Mouse (Mus musculus): ENCODE results near the gene Hpca.

Gene Hpca

GRCm38 (mm10) chr4:129121569-129122086 is at the start of gene Hpca:
Hpca (minus strand) TSS chr4:129122036.
- no peak for DNase-seq (ENCODE audit: low spot score in 2 of 2)

- no peak for DNase-seq (ENCODE audit: low spot score in 2 of 2)
Observed at GRCm38 (mm10) chr4:129161581-129162255, 39.9 kb upstream of the Hpca start.

GRCm38 (mm10) chr4:129161076-129161475 is 39.2 kb upstream of the Hpca start:
- DNase-seq (ENCODE audit: low spot score in 2 of 2), result no peak

GRCm38 (mm10) chr4:129158549-129158948 is 36.7 kb upstream of the Hpca start:
- DNase-seq (ENCODE audit: low spot score in 2 of 2), result no peak

GRCm38 (mm10) chr4:129157541-129157940 is 35.7 kb upstream of the Hpca start:
- DNase-seq (ENCODE audit: low spot score in 2 of 2), result no peak

- no peak for DNase-seq (ENCODE audit: low spot score in 2 of 2)
Observed at GRCm38 (mm10) chr4:129151276-129151811, 29.5 kb upstream of the Hpca start.

GRCm38 (mm10) chr4:129149321-129149720 is 27.5 kb upstream of the Hpca start:
- no peak for DNase-seq (ENCODE audit: low spot score in 2 of 2)

GRCm38 (mm10) chr4:129147552-129148103 is 25.8 kb upstream of the Hpca start:
- no peak for DNase-seq (ENCODE audit: low spot score in 2 of 2)

- no peak for DNase-seq (ENCODE audit: low spot score in 2 of 2)
Observed at GRCm38 (mm10) chr4:129146392-129146791, 24.6 kb upstream of the Hpca start.

GRCm38 (mm10) chr4:129145943-129146342 is 24.1 kb upstream of the Hpca start:
- no peak for DNase-seq (ENCODE audit: low spot score in 2 of 2)

GRCm38 (mm10) chr4:129145411-129145810 is 23.6 kb upstream of the Hpca start:
- DNase-seq (ENCODE audit: low spot score in 2 of 2), result no peak

- no peak for DNase-seq (ENCODE audit: low spot score in 2 of 2)
Observed at GRCm38 (mm10) chr4:129144401-129145367, 22.8 kb upstream of the Hpca start.

- no peak for DNase-seq (ENCODE audit: low spot score in 2 of 2)
Observed at GRCm38 (mm10) chr4:129143509-129143908, 21.7 kb upstream of the Hpca start.

GRCm38 (mm10) chr4:129142439-129143045 is 20.7 kb upstream of the Hpca start:
- DNase-seq (ENCODE audit: low spot score in 2 of 2), result no peak

- no peak for DNase-seq (ENCODE audit: low spot score in 2 of 2)
Observed at GRCm38 (mm10) chr4:129141560-129142438, 20.0 kb upstream of the Hpca start.

GRCm38 (mm10) chr4:129140808-129141207 is 19.0 kb upstream of the Hpca start:
- DNase-seq (ENCODE audit: low spot score in 2 of 2), result no peak

GRCm38 (mm10) chr4:129139642-129140041 is 17.8 kb upstream of the Hpca start:
- no peak for DNase-seq (ENCODE audit: low spot score in 2 of 2)

GRCm38 (mm10) chr4:129137392-129138321 is 15.8 kb upstream of the Hpca start:
- no peak for DNase-seq (ENCODE audit: low spot score in 2 of 2)

GRCm38 (mm10) chr4:129136579-129137391 is 14.9 kb upstream of the Hpca start, which contains the start of gene Fndc5:
Fndc5 (plus strand) TSS chr4:129136999.
- DNase-seq (ENCODE audit: low spot score in 2 of 2), result no peak

Data from urinary bladder, postnatal 4 days (tissue).